ENCODE assay signal across 8 mouse cellular contexts in the genomic region with DNA sequence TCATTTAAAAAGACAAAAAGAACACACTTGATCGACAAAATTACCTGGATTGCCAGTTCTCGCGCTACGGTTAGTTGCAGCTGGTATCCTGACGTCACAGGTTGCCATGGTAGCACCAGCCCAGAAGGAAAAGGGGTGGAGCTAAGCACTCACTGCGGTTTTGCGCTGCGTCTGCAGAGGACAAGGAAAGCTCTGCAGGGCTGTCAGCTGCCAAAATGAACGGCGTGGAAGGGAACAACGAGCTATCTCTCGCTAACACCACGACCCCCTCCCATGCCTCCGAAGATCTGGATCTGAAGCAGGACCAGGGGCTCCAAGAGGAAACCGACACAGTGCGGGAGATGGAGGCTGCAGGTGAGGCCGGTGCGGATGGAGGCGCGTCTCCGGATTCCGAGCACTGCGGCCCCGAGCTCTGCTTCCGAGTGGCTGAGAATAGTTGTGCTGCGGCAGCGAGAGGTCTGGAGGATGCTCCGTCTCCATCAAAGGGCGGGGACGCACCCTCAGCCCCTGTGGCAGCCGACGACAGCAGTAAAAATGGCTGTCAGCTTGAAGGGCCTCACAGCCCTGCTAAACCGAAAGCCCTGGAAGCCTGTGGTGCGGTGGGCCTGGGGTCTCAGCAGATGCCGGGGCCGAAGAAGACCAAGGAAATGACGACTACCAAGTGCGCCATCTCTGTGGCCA. TPM values are rescaled to one million over a fixed set of nuclear protein-coding genes. Genes with fewer than 3 reads are reported as not detected.
DNase-seq lines count a peak whose midpoint lies in the region; ATAC-seq and TF ChIP-seq lines count a peak whose summit lies in the region.

A gene (plus strand): TSS at position 144 of the 681 bp plus-strand sequence.

- H3K9ac ChIP-seq in limb, embryonic 13.5 days, result peak within 1 kb of the TSS; percentile 82
- H3K9ac ChIP-seq in midbrain, embryonic 15.5 days, result peak within 1 kb of the TSS; percentile 96

- TF ChIP-seq CTCF in embryonic fibroblast, embryonic 13.5 days (IDR thresholded peaks at IDR 0.05; ENCODE audit: borderline replicate concordance, insufficient read depth, low read length), result no peak

- no peaks in the 10 kb centered on the region for H3K9me3 ChIP-seq in limb, embryonic 13.5 days
- no peaks in the 10 kb centered on the region for H3K9me3 ChIP-seq in midbrain, embryonic 15.5 days

- peak; percentile 81 for TF ChIP-seq POLR2A in embryonic fibroblast, embryonic 13.5 days (IDR thresholded peaks at IDR 0.05; ENCODE audit: low read depth, low read length)

- peak within 1 kb of the TSS; percentile 65 for H3K4me3 ChIP-seq in embryonic fibroblast, embryonic 13.5 days (ENCODE audit: insufficient read depth, low read length)
- peak within 1 kb of the TSS; percentile 75 for H3K4me3 ChIP-seq in limb, embryonic 13.5 days
- H3K4me3 ChIP-seq in midbrain, embryonic 15.5 days, result peak within 1 kb of the TSS; percentile 76

- WGBS in limb, embryonic 13.5 days, result under 1% methylated on average over 38 of the region's 38 CpGs
- under 1% methylated on average over 38 of the region's 38 CpGs for WGBS in midbrain, embryonic 15.5 days

- H3K27ac ChIP-seq in embryonic fibroblast, embryonic 13.5 days (ENCODE audit: insufficient read depth, low read length), result no peak within 1 kb of the TSS; the same call in 1 of the 2 replicates
- peak within 1 kb of the TSS; percentile 87 for H3K27ac ChIP-seq in limb, embryonic 13.5 days
- H3K27ac ChIP-seq in midbrain, embryonic 15.5 days, result peak within 1 kb of the TSS; percentile 98

- peak within 1 kb of the TSS; percentile 90 for H3K4me2 ChIP-seq in limb, embryonic 13.5 days (replicated peaks)
- H3K4me2 ChIP-seq in midbrain, embryonic 15.5 days, result peak within 1 kb of the TSS; percentile 97

- DNase-seq in A20 (ENCODE audit: low read depth, low spot score), result peak; percentile 96
- peak; percentile 100 for DNase-seq in brain, adult 2 months (ENCODE audit: low read depth, low spot score)
- DNase-seq in heart, adult 9 months (ENCODE audit: low spot score in 2 of 2), result peak; percentile 90 to 91
- peak; percentile 95 for DNase-seq in kidney, adult 9 months
- DNase-seq in spleen, adult 18-20 months, result peak; percentile 86 to 90

- no peaks in the 10 kb centered on the region for H3K27me3 ChIP-seq in limb, embryonic 13.5 days
- H3K27me3 ChIP-seq in midbrain, embryonic 15.5 days (replicated peaks), result no peaks in the 10 kb centered on the region

- no peaks in the 10 kb centered on the region for H3K4me1 ChIP-seq in embryonic fibroblast, embryonic 13.5 days (ENCODE audit: control insufficient read depth, insufficient read depth, low read length)
- H3K4me1 ChIP-seq in limb, embryonic 13.5 days, result peaks cover 34% of the 10 kb centered on the region
- peaks cover 32% of the 10 kb centered on the region for H3K4me1 ChIP-seq in midbrain, embryonic 15.5 days

- H3K36me3 ChIP-seq in limb, embryonic 13.5 days, result no peaks in the 10 kb centered on the region
- no peaks in the 10 kb centered on the region for H3K36me3 ChIP-seq in midbrain, embryonic 15.5 days (replicated peaks)

- ATAC-seq in limb, embryonic 13.5 days (ENCODE audit: low FRiP score, low read depth), result peak; percentile 99
- peak; percentile 99 for ATAC-seq in midbrain, embryonic 15.5 days (replicated peaks)

RNA-seq across cellular contexts. Expression of the gene that starts here (rescaled TPM):
- 14.6 and 18.7 TPM in 2 replicates for polyA plus RNA-seq in embryonic fibroblast, embryonic 13.5 days (2011; ENCODE audit: insufficient read length, low read depth, missing spikeins)
- 22.2 and 24.7 TPM in 2 replicates for polyA plus RNA-seq in limb, embryonic 13.5 days (2015; fragmentation: Nextera tagmentation; extraction: Ambion mirVana)
- 307 and 342 TPM in 2 replicates for polyA plus RNA-seq in midbrain, embryonic 15.5 days (2015; fragmentation: Nextera tagmentation; extraction: Ambion mirVana)

Comparison
In these comparisons a context has a peak if more than half of its experiments do, and no peak if none do; other contexts are left out.
1. RNA of the gene that starts here (polyA plus RNA-seq): 307 to 342 TPM in midbrain, embryonic 15.5 days; 22.2 to 24.7 TPM in limb, embryonic 13.5 days and 14.6 to 18.7 TPM in embryonic fibroblast, embryonic 13.5 days; every median in the first group is over 10 times any median in the second.
2. Peak in every context shown above with its lines, with median percentiles within 50 percentile points of each other: DNase-seq and H3K4me3 ChIP-seq.